Mouse (Mus musculus): ENCODE data around the gene Mymk. TPM values are rescaled to one million over a fixed set of nuclear protein-coding genes. Genes with fewer than 3 reads are reported as not detected.

Gene Mymk
- polyA plus RNA-seq, 1 experiment from 2014 or later: 0.35 TPM

- 91% methylated on average over 7 of the region's 7 CpGs for WGBS
Observed at GRCm38 (mm10) chr2:27095178-27095577, 23.2 kb upstream of the Mymk start.

DNA sequence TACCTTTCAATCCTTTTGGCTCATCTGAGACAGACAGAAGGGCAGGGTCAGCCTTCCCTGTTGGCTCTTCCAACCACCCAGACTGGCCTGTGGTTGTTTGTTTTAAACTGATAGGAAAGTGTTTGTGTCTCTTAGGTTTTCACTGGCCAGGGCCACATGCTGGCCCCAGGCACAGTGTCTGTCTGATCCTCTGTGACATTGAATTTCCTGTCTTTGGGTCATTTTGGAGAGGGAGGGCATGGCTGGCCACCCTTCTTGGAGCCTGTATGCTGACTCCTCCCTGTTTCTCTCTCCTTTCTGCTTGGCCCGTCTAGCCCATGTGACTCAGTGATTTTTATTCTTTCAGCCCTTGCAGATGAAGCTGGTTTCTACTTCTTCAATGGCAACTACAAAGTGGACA lies 17.3 kb upstream of the Mymk start:
- Histone ChIP-seq H3K4me2 (no peak overlapping the region), H3K4me3 (no peak overlapping the region), H3K4me1 (replicated peaks) (peaks cover 10% of the 10 kb centered on the region), H3K9ac (no peak overlapping the region), H3K9me3 (no peaks in the 10 kb centered on the region), H3K27ac (replicated peaks) (no peak overlapping the region), H3K27me3 (no peaks in the 10 kb centered on the region), H3K36me3 (no peaks in the 10 kb centered on the region)
- WGBS: 76% methylated on average over 1 of the region's 1 CpGs
- ATAC-seq (ENCODE audit: low FRiP score, low read depth): no peak

More at GRCm38 (mm10) chr2:27095178-27095577, 23.2 kb upstream of the Mymk start:
- Histone ChIP-seq H3K4me3 (no peak overlapping the region), H3K9ac (no peak overlapping the region), H3K4me1 (replicated peaks) (peaks cover 25% of the 10 kb centered on the region), H3K27ac (replicated peaks) (no peak overlapping the region), H3K4me2 (no peak overlapping the region), H3K9me3 (no peaks in the 10 kb centered on the region), H3K27me3 (no peaks in the 10 kb centered on the region), H3K36me3 (no peaks in the 10 kb centered on the region)
- ATAC-seq (ENCODE audit: low FRiP score, low read depth): no peak

- H3K9me3 ChIP-seq: no peaks in the 10 kb centered on the region
- H3K9ac ChIP-seq: no peak overlapping the region
- no peak overlapping the region for H3K4me3 ChIP-seq
- H3K4me1 ChIP-seq (replicated peaks): peaks cover 10% of the 10 kb centered on the region
- 78% methylated on average over 5 of the region's 5 CpGs for WGBS
- ATAC-seq (ENCODE audit: low FRiP score, low read depth): no peak
- H3K4me2 ChIP-seq: no peak overlapping the region
- 0 out of 2 replicates have a peak overlapping the region, but pooled peaks have one; percentile 42 for H3K27ac ChIP-seq (replicated peaks)
- H3K36me3 ChIP-seq: no peaks in the 10 kb centered on the region
- no peaks in the 10 kb centered on the region for H3K27me3 ChIP-seq
Observed at GRCm38 (mm10) chr2:27088700-27089099, 16.7 kb upstream of the Mymk start.

DNA sequence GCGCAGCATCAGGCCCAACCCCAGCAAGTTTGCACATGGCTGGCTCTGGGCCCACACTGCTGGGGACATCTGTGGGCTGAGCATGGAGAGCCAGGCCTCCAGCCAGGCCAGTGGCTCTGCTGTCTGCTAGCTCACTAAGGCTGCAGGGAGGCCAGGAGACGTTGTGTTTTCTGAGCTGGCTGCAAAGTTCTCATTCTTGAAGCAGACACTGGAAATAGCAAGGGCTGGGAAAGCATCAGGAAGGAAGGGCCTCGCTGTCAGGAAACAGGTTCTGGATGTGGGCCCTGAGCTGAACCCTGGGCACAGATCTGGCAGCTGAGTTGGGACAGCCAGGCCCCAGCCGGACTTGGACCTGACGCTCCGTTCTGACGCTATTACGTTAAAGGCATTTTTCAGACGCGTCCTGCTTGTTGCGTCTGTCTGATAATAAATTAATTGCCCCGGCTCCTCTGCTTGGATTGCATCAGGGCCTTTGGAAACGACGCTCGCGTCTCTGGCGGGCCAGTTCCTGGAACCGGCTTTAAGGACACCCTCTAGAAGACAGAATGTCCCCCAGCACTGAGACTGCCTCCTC lies 16.2 kb upstream of the Mymk start:
- WGBS: 58% methylated on average over 18 of the region's 18 CpGs

GRCm38 (mm10) chr2:27087581-27087980 lies 15.6 kb upstream of the Mymk start:
- Histone ChIP-seq H3K9ac (no peak overlapping the region), H3K4me3 (no peak overlapping the region), H3K27me3 (no peaks in the 10 kb centered on the region), H3K27ac (replicated peaks) (no peak overlapping the region), H3K4me1 (replicated peaks) (peaks cover 10% of the 10 kb centered on the region), H3K36me3 (no peaks in the 10 kb centered on the region), H3K4me2 (no peak overlapping the region), H3K9me3 (no peaks in the 10 kb centered on the region)
- ATAC-seq (ENCODE audit: low FRiP score, low read depth): no peak
- 93% methylated on average over 5 of the region's 5 CpGs for WGBS

More for the DNA sequence above, 16.2 kb upstream of the Mymk start:
- H3K9ac ChIP-seq: no peak overlapping the region
- peaks cover 10% of the 10 kb centered on the region for H3K4me1 ChIP-seq (replicated peaks)
- H3K36me3 ChIP-seq: no peaks in the 10 kb centered on the region
- H3K4me3 ChIP-seq: no peak overlapping the region
- peak overlapping the region; percentile 42; the same call in 1 of the 2 replicates for H3K27ac ChIP-seq (replicated peaks)
- ATAC-seq (ENCODE audit: low FRiP score, low read depth): no peak
- H3K4me2 ChIP-seq: no peak overlapping the region
- no peaks in the 10 kb centered on the region for H3K27me3 ChIP-seq
- no peaks in the 10 kb centered on the region for H3K9me3 ChIP-seq

GRCm38 (mm10) chr2:27086483-27087010 lies 14.6 kb upstream of the Mymk start:
- Histone ChIP-seq H3K4me2 (no peak overlapping the region), H3K27me3 (no peaks in the 10 kb centered on the region), H3K9ac (no peak overlapping the region), H3K9me3 (no peaks in the 10 kb centered on the region), H3K4me3 (no peak overlapping the region), H3K36me3 (no peaks in the 10 kb centered on the region), H3K4me1 (replicated peaks) (peaks cover 10% of the 10 kb centered on the region), H3K27ac (replicated peaks) (no peak overlapping the region)
- WGBS: 92% methylated on average over 4 of the region's 4 CpGs
- no peak for ATAC-seq (ENCODE audit: low FRiP score, low read depth)

GRCm38 (mm10) chr2:27085801-27086200 lies 13.8 kb upstream of the Mymk start:
- Histone ChIP-seq H3K27me3 (no peaks in the 10 kb centered on the region), H3K9ac (no peak overlapping the region), H3K4me3 (no peak overlapping the region), H3K27ac (replicated peaks) (no peak overlapping the region), H3K9me3 (no peaks in the 10 kb centered on the region), H3K4me2 (no peak overlapping the region), H3K4me1 (replicated peaks) (peaks cover 10% of the 10 kb centered on the region), H3K36me3 (no peaks in the 10 kb centered on the region)
- 40% methylated on average over 2 of the region's 2 CpGs for WGBS
- no peak for ATAC-seq (ENCODE audit: low FRiP score, low read depth)

DNA sequence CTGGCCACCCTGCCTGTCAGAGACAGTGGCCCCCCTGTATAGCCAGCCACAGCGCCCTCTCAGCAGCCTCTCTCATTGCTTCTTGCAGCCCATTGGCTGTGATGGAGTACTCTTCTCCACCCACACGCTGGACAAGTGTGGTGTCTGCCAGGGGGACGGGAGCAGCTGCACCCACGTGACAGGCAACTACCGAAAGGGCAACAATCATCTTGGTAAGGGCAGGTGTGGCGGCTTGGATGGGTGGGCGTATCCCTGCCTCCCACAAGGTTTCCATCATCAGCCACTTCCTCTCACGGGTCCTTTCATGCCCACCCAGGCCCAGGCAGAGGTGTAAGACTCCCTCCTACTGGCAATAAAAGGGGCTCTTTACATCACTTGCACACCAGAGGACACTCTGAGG lies 13.0 kb upstream of the Mymk start:
- H3K27me3 ChIP-seq: no peaks in the 10 kb centered on the region
- 62% methylated on average over 8 of the region's 8 CpGs for WGBS
- H3K9me3 ChIP-seq: no peaks in the 10 kb centered on the region
- no peak overlapping the region for H3K4me2 ChIP-seq
- no peak for ATAC-seq (ENCODE audit: low FRiP score, low read depth)
- no peak overlapping the region for H3K4me3 ChIP-seq
- peaks cover 13% of the 10 kb centered on the region for H3K4me1 ChIP-seq (replicated peaks)
- H3K36me3 ChIP-seq: no peaks in the 10 kb centered on the region
- no peak overlapping the region for H3K27ac ChIP-seq (replicated peaks)
- H3K9ac ChIP-seq: no peak overlapping the region

- no peak overlapping the region for H3K4me3 ChIP-seq
- H3K36me3 ChIP-seq: no peaks in the 10 kb centered on the region
- WGBS: 80% methylated on average over 12 of the region's 12 CpGs
- H3K9me3 ChIP-seq: no peaks in the 10 kb centered on the region
- no peak overlapping the region for H3K9ac ChIP-seq
- no peak overlapping the region for H3K4me2 ChIP-seq
- H3K4me1 ChIP-seq (replicated peaks): peaks cover 23% of the 10 kb centered on the region
- ATAC-seq (ENCODE audit: low FRiP score, low read depth): no peak
- no peak overlapping the region for H3K27ac ChIP-seq (replicated peaks)
- no peaks in the 10 kb centered on the region for H3K27me3 ChIP-seq
Observed at GRCm38 (mm10) chr2:27083761-27084475, 11.9 kb upstream of the Mymk start.

GRCm38 (mm10) chr2:27079649-27080048 lies 7.7 kb upstream of the Mymk start:
- H3K4me3 ChIP-seq: peak overlapping the region; percentile 1; the same call in 1 of the 2 replicates
- WGBS: 55% methylated on average over 2 of the region's 2 CpGs

GRCm38 (mm10) chr2:27079152-27079584 lies 7.2 kb upstream of the Mymk start, which contains the start of gene Adamtsl2:
TSS of gene Adamtsl2 (plus strand) at chr2:27079379.
- 2% methylated on average over 10 of the region's 10 CpGs for WGBS

More at GRCm38 (mm10) chr2:27079649-27080048, 7.7 kb upstream of the Mymk start:
- Histone ChIP-seq H3K9me3 (no peaks in the 10 kb centered on the region), H3K27me3 (no peaks in the 10 kb centered on the region), H3K9ac (no peak overlapping the region), H3K4me2 (peak overlapping the region; percentile 17), H3K27ac (replicated peaks) (peak overlapping the region; percentile 61), H3K4me1 (replicated peaks) (peaks cover 29% of the 10 kb centered on the region), H3K36me3 (no peaks in the 10 kb centered on the region)
- peak; percentile 37; the same call in 1 of the 2 replicates for ATAC-seq (ENCODE audit: low FRiP score, low read depth)

DNA sequence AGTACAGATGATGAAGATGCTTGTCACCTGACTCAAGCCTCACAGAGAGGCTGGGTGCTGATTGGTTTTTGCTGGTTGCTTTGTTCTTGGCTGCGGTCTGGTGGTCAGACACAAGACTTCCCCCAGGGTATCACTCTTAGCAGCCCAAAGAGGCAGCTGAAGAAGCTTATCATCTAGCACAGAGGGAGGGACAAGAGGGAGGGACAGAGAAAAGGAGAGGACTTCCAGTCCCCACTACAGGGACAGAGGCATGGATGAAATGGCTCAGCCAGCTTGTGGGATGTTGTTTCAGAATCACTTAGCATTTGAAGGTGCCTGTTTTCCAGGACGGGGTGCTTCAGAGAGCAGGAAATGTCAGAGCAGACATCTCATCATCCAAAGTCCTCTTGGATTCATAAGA lies 6.3 kb upstream of the Mymk start:
- Histone ChIP-seq H3K4me3 (no peak overlapping the region), H3K36me3 (no peaks in the 10 kb centered on the region), H3K27ac (replicated peaks) (no peak overlapping the region), H3K4me1 (replicated peaks) (peaks cover 29% of the 10 kb centered on the region), H3K9ac (no peak overlapping the region), H3K9me3 (no peaks in the 10 kb centered on the region), H3K27me3 (no peaks in the 10 kb centered on the region), H3K4me2 (no peak overlapping the region)
- no peak for ATAC-seq (ENCODE audit: low FRiP score, low read depth)
- 29% methylated on average over 2 of the region's 2 CpGs for WGBS

More at GRCm38 (mm10) chr2:27079152-27079584, 7.2 kb upstream of the Mymk start, which contains the start of gene Adamtsl2:
- Histone ChIP-seq H3K4me1 (replicated peaks) (peaks cover 29% of the 10 kb centered on the region), H3K9me3 (no peaks in the 10 kb centered on the region), H3K9ac (no peak within 1 kb of the TSS), H3K4me3 (peak within 1 kb of the TSS; percentile 1; the same call in 1 of the 2 replicates), H3K4me2 (peak within 1 kb of the TSS; percentile 17), H3K27me3 (no peaks in the 10 kb centered on the region), H3K27ac (replicated peaks) (peak within 1 kb of the TSS; percentile 61), H3K36me3 (no peaks in the 10 kb centered on the region)
- peak; percentile 70 for ATAC-seq (ENCODE audit: low FRiP score, low read depth)

Measured in hindbrain, embryonic 15.5 days (tissue).